Comparison of ENCODE assay signal across 8 mouse cellular contexts in genomic region chr6:31397775-31398430, GRCm38 (mm10). TPM values are rescaled to one million over a fixed set of nuclear protein-coding genes. Genes with fewer than 3 reads are reported as not detected.
DNase-seq lines count a peak whose midpoint lies in the region; ATAC-seq lines count a peak whose summit lies in the region.

No protein-coding gene starts in this region.

- H3K4me2 ChIP-seq in kidney, embryonic 15.5 days = peak overlapping the region; percentile 47
- H3K4me2 ChIP-seq in hindbrain, embryonic 14.5 days (replicated peaks) = peak overlapping the region; percentile 98
- peak overlapping the region; percentile 49 for H3K4me2 ChIP-seq in midbrain, embryonic 13.5 days (replicated peaks)

- H3K4me1 ChIP-seq in kidney, embryonic 15.5 days = peaks cover 35% of the 10 kb centered on the region
- peaks cover 36% of the 10 kb centered on the region for H3K4me1 ChIP-seq in hindbrain, embryonic 14.5 days (replicated peaks; ENCODE audit: control insufficient read depth, insufficient read depth, low read length)
- H3K4me1 ChIP-seq in midbrain, embryonic 13.5 days (replicated peaks) = peaks cover 39% of the 10 kb centered on the region

- peak overlapping the region; percentile 95 for H3K4me3 ChIP-seq in kidney, embryonic 15.5 days (replicated peaks)
- H3K4me3 ChIP-seq in hindbrain, embryonic 14.5 days (replicated peaks; ENCODE audit: low read length) = peak overlapping the region; percentile 96
- H3K4me3 ChIP-seq in midbrain, embryonic 13.5 days (replicated peaks) = peak overlapping the region; percentile 94

- H3K27me3 ChIP-seq in kidney, embryonic 15.5 days = no peaks in the 10 kb centered on the region
- no peaks in the 10 kb centered on the region for H3K27me3 ChIP-seq in hindbrain, embryonic 14.5 days (ENCODE audit: control insufficient read depth, insufficient read depth, low read length)
- no peaks in the 10 kb centered on the region for H3K27me3 ChIP-seq in midbrain, embryonic 13.5 days

- no peak for DNase-seq in kidney, postnatal 25 days
- peak; percentile 64 for DNase-seq in c-Kit-positive CD71-positive TER-119-negative erythroid progenitor cells, embryonic 14.5 days (ENCODE audit: low read depth)
- no peak for DNase-seq in hindbrain, embryonic 14.5 days (ENCODE audit: low spot score)
- no peak for DNase-seq in gastrocnemius, postnatal 10 days
- no peak for DNase-seq in adrenal gland, adult 2 months
- no peak for DNase-seq in thymus, postnatal 25 days

- 61% methylated on average over 10 of the region's 10 CpGs for WGBS in kidney, embryonic 15.5 days
- 63% methylated on average over 10 of the region's 10 CpGs for WGBS in hindbrain, embryonic 14.5 days
- WGBS in midbrain, embryonic 13.5 days = 67% methylated on average over 10 of the region's 10 CpGs

- H3K36me3 ChIP-seq in kidney, embryonic 15.5 days = no peaks in the 10 kb centered on the region
- H3K36me3 ChIP-seq in hindbrain, embryonic 14.5 days (replicated peaks; ENCODE audit: control insufficient read depth, insufficient read depth) = no peaks in the 10 kb centered on the region
- H3K36me3 ChIP-seq in midbrain, embryonic 13.5 days = no peaks in the 10 kb centered on the region

- H3K9ac ChIP-seq in kidney, embryonic 15.5 days = 0 out of 2 replicates have a peak overlapping the region, but pooled peaks have one; percentile 17
- peak overlapping the region; percentile 96 for H3K9ac ChIP-seq in hindbrain, embryonic 14.5 days
- peak overlapping the region; percentile 98 for H3K9ac ChIP-seq in midbrain, embryonic 13.5 days (replicated peaks)

- H3K9me3 ChIP-seq in kidney, embryonic 15.5 days (replicated peaks) = no peaks in the 10 kb centered on the region
- no peaks in the 10 kb centered on the region for H3K9me3 ChIP-seq in hindbrain, embryonic 14.5 days (ENCODE audit: control insufficient read depth, low read length)
- H3K9me3 ChIP-seq in midbrain, embryonic 13.5 days = no peaks in the 10 kb centered on the region

- ATAC-seq in kidney, embryonic 15.5 days (replicated peaks; ENCODE audit: low FRiP score) = no peak
- no peak for ATAC-seq in hindbrain, embryonic 14.5 days (ENCODE audit: low FRiP score)
- ATAC-seq in midbrain, embryonic 13.5 days = no peak

- peak overlapping the region; percentile 95; the same call in 1 of the 2 replicates for H3K27ac ChIP-seq in kidney, embryonic 15.5 days
- H3K27ac ChIP-seq in hindbrain, embryonic 14.5 days = peak overlapping the region; percentile 95
- peak overlapping the region; percentile 94 for H3K27ac ChIP-seq in midbrain, embryonic 13.5 days

RNA-seq across cellular contexts. Expression of gene Mkln1, which starts 0.6 kb away (rescaled TPM):
- polyA plus RNA-seq in kidney, embryonic 15.5 days (2015; fragmentation: Nextera tagmentation; extraction: Ambion mirVana) = 205 and 206 TPM in 2 replicates
- 131 and 136 TPM in 2 replicates for polyA plus RNA-seq in hindbrain, embryonic 14.5 days (2014; fragmentation: Nextera tagmentation; extraction: Ambion mirVana)
- 155 and 167 TPM in 2 replicates for polyA plus RNA-seq in midbrain, embryonic 13.5 days (2015; fragmentation: Nextera tagmentation; extraction: Ambion mirVana)
- total RNA-seq in gastrocnemius, postnatal 10 days (2021) = 100 to 1,000 TPM; 104 to 118 TPM
- 100 to 1,000 TPM; 155 to 192 TPM for total RNA-seq in adrenal gland, adult 2 months (2021)
- polyA plus RNA-seq in adrenal gland, adult 2 months (2012; rRNA removed) = 15.6 and 34.5 TPM in 2 replicates

Comparison
In these comparisons a context has a peak if more than half of its experiments do, and no peak if none do; other contexts are left out.
1. H3K4me2 ChIP-seq: peak in every context shown above with its lines; median percentile 98 in hindbrain, embryonic 14.5 days; 49 in midbrain, embryonic 13.5 days; 47 in kidney, embryonic 15.5 days.
2. H3K9ac ChIP-seq: peak in every context shown above with its lines; median percentile 98 in midbrain, embryonic 13.5 days; 96 in hindbrain, embryonic 14.5 days; 17 in kidney, embryonic 15.5 days.